Comparison of ENCODE assay signal across 8 mouse cellular contexts in genomic region chr2:130827410-130827809, GRCm38 (mm10).
DNase-seq lines count a peak whose midpoint lies in the region; ATAC-seq lines count a peak whose summit lies in the region.

No protein-coding gene starts in this region.

- no peak for ATAC-seq in kidney, embryonic 16.5 days (ENCODE audit: low FRiP score, low TSS enrichment)
- peak; percentile 51; the same call in 1 of the 2 replicates for ATAC-seq in lung, embryonic 16.5 days (ENCODE audit: low read depth)
- ATAC-seq in CD4-positive, CD25-positive, alpha-beta regulatory T cell, adult 4 months = no peak

- peaks cover 13% of the 10 kb centered on the region for H3K36me3 ChIP-seq in kidney, embryonic 16.5 days (ENCODE audit: insufficient read depth, low read length)
- no peaks in the 10 kb centered on the region for H3K36me3 ChIP-seq in lung, embryonic 16.5 days (ENCODE audit: control insufficient read depth, insufficient read depth, low read length)

- peak; percentile 18 for DNase-seq in embryo, embryonic 11 days
- no peak for DNase-seq in embryo, embryonic 9.5 days (ENCODE audit: extremely low spot score)
- DNase-seq in adipocyte (ENCODE audit: low spot score) = peak; percentile 100
- peak; percentile 81 for DNase-seq in heart, adult 8-10 months (ENCODE audit: low spot score)
- DNase-seq in right cerebral cortex, postnatal 4 days = peak; percentile 28

- 0 out of 2 replicates have a peak, but pooled peaks cover 5% of the 10 kb centered on the region for H3K4me1 ChIP-seq in kidney, embryonic 16.5 days (ENCODE audit: insufficient read depth, low read length)
- no peaks in the 10 kb centered on the region for H3K4me1 ChIP-seq in lung, embryonic 16.5 days (replicated peaks; ENCODE audit: control insufficient read depth, insufficient read depth, low read length)

- H3K9ac ChIP-seq in kidney, embryonic 16.5 days (replicated peaks; ENCODE audit: low read length) = no peak overlapping the region
- H3K9ac ChIP-seq in lung, embryonic 16.5 days (ENCODE audit: low read length) = no peak overlapping the region

- H3K27me3 ChIP-seq in kidney, embryonic 16.5 days (ENCODE audit: insufficient read depth, low read length) = no peaks in the 10 kb centered on the region
- H3K27me3 ChIP-seq in lung, embryonic 16.5 days (ENCODE audit: control insufficient read depth, insufficient read depth, low read depth, low read length) = no peaks in the 10 kb centered on the region

- H3K4me3 ChIP-seq in kidney, embryonic 16.5 days (ENCODE audit: low read length) = no peak overlapping the region
- H3K4me3 ChIP-seq in lung, embryonic 16.5 days (ENCODE audit: low read length) = no peak overlapping the region

- WGBS in kidney, embryonic 16.5 days = 69% methylated on average over 2 of the region's 2 CpGs
- WGBS in lung, embryonic 16.5 days = 61% methylated on average over 2 of the region's 2 CpGs

- peak overlapping the region; percentile 75 for H3K27ac ChIP-seq in kidney, embryonic 16.5 days (ENCODE audit: low read length)
- H3K27ac ChIP-seq in lung, embryonic 16.5 days (ENCODE audit: low read length) = no peak overlapping the region

- no peak overlapping the region for H3K4me2 ChIP-seq in kidney, embryonic 16.5 days (replicated peaks; ENCODE audit: low read depth, low read length)
- no peak overlapping the region for H3K4me2 ChIP-seq in lung, embryonic 16.5 days (ENCODE audit: low read depth, low read length)

- H3K9me3 ChIP-seq in kidney, embryonic 16.5 days (ENCODE audit: low read length) = no peaks in the 10 kb centered on the region
- no peaks in the 10 kb centered on the region for H3K9me3 ChIP-seq in lung, embryonic 16.5 days (ENCODE audit: control insufficient read depth, low read length)
